Mouse (Mus musculus) neural tube, embryonic 15.5 days (tissue): ENCODE measurements around the gene 3110009E18Rik. TPM values are rescaled to one million over a fixed set of nuclear protein-coding genes. Genes with fewer than 3 reads are reported as not detected.

Experiments
- ATAC-seq: fragments of 200-750 bp; cut with Nextera tagmentation; 2 replicates; pipeline ENCODE4 v1.8.0; 2017; ENCODE audit warnings: mild to moderate bottlenecking, moderate TSS enrichment, moderate library complexity; ENCODE audit not compliant: low FRiP score
- H3K27ac ChIP-seq: fragments of 300-500 bp; sonication (generic); replicated peaks from 2 replicates; pipeline ENCODE4 v1.5.1; 2015; ENCODE audit warnings: mild to moderate bottlenecking, inconsistent platforms
- H3K27me3 ChIP-seq: fragments of 300-500 bp; sonication (generic); replicated peaks from 2 replicates; pipeline ENCODE4 v1.6.1; 2015; ENCODE audit warnings: inconsistent platforms
- H3K36me3 ChIP-seq: fragments of 300-500 bp; sonication (generic); 2 replicates; pipeline ENCODE4 v1.6.1; 2015; ENCODE audit warnings: inconsistent platforms
- H3K4me1 ChIP-seq: fragments of 300-500 bp; sonication (generic); 2 replicates; pipeline ENCODE4 v1.6.1; 2015; ENCODE audit warnings: inconsistent platforms
- H3K4me2 ChIP-seq: fragments of 300-500 bp; sonication (generic); 2 replicates; pipeline ENCODE4 v1.6.1; 2015; ENCODE audit warnings: inconsistent platforms, mild to moderate bottlenecking, moderate library complexity
- H3K4me3 ChIP-seq: fragments of 300-500 bp; sonication (generic); replicated peaks from 2 replicates; pipeline ENCODE4 v1.5.1; 2015; ENCODE audit warnings: mild to moderate bottlenecking, inconsistent platforms
- H3K9ac ChIP-seq: fragments of 300-500 bp; sonication (generic); replicated peaks from 2 replicates; pipeline ENCODE4 v1.6.1; 2015; ENCODE audit warnings: mild to moderate bottlenecking, inconsistent platforms
- H3K9me3 ChIP-seq: fragments of 300-500 bp; sonication (generic); replicated peaks from 2 replicates; pipeline ENCODE4 v1.6.1; 2016; ENCODE audit warnings: inconsistent platforms
- WGBS: fragments of 180-500 bp; shearing (Covaris S2); methylation state at CpG from one replicate; pipeline ENCODE4 v1.1.7; 2015; ENCODE audit warnings: mixed read lengths; 5-methylcytosine and 5-hydroxymethylcytosine counted together
- polyA plus RNA-seq: library from polyadenylated mRNA; unstranded; fragments of >200 nt; fragmentation: Nextera tagmentation; extraction: Ambion mirVana; gene quantifications from 2 replicates; pipeline ENCODE4 v1.2.1, GENCODE M21; 2015

3110009E18Rik gene
- polyA plus RNA-seq, 1 experiment from 2014 or later, result 17.9 TPM

DNA sequence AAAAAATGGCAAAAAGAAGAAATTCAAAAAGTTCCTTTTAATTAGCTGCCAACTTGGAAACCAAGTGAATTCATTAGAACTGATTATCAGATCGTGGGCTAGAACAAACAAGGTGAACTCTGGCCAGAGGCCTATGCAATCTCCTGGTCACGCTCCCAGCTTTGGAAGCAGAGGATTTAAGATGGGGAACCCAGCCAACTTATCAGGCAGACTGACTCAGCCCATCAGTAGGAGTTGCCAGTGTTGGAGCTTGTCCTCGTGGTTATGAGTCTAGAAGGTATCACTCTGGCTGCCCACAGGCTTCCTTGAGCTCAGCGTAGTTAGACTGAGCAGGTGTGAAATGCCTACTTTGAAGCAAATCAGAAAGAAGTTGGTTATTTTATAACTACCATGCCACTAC lies 3.9 kb downstream of the 3110009E18Rik start:
- H3K4me3 ChIP-seq, result no peak overlapping the region
- H3K9me3 ChIP-seq, result no peaks in the 10 kb centered on the region
- H3K9ac ChIP-seq, result no peak overlapping the region
- 82% methylated on average over 4 of the region's 4 CpGs for WGBS
- H3K4me2 ChIP-seq, result no peak overlapping the region
- H3K27ac ChIP-seq, result no peak overlapping the region
- no peaks in the 10 kb centered on the region for H3K27me3 ChIP-seq
- ATAC-seq, result no peak
- peaks cover 22% of the 10 kb centered on the region for H3K4me1 ChIP-seq
- H3K36me3 ChIP-seq, result no peaks in the 10 kb centered on the region

DNA sequence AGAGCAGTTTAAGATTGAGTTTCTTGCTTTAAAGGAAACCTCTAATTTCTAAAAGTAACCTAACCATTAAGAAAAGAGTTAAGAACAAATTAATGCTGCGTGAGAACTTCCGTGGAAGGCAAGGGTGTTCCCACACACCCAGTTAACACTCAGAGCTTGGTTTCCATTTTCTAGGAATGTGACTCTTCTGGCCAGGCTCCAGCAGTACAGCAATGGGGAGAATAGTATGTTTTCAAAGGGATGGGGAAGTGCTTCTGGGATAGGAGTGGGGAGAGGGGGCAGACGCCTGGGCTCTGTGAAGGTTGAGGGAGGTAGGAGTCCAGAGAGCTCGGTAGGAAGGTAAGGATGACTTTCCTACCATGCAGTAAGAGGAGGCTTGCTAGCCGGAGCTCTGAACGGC lies 4.5 kb downstream of the 3110009E18Rik start:
- WGBS, result 73% methylated on average over 6 of the region's 6 CpGs
- no peak overlapping the region for H3K4me3 ChIP-seq

GRCm38 (mm10) chr1:120126318-120126717 lies 5.3 kb downstream of the 3110009E18Rik start:
- Histone ChIP-seq H3K27ac (no peak overlapping the region), H3K9ac (no peak overlapping the region), H3K36me3 (no peaks in the 10 kb centered on the region), H3K4me1 (peaks cover 16% of the 10 kb centered on the region), H3K4me3 (no peak overlapping the region), H3K4me2 (no peak overlapping the region), H3K27me3 (no peaks in the 10 kb centered on the region), H3K9me3 (no peaks in the 10 kb centered on the region)
- ATAC-seq, result no peak
- 78% methylated on average over 9 of the region's 9 CpGs for WGBS

More for the DNA sequence above, 4.5 kb downstream of the 3110009E18Rik start:
- no peak overlapping the region for H3K9ac ChIP-seq
- no peaks in the 10 kb centered on the region for H3K27me3 ChIP-seq
- H3K4me2 ChIP-seq, result no peak overlapping the region
- no peak for ATAC-seq
- no peaks in the 10 kb centered on the region for H3K9me3 ChIP-seq
- 0 out of 2 replicates have a peak overlapping the region, but pooled peaks have one; percentile 33 for H3K27ac ChIP-seq
- peaks cover 16% of the 10 kb centered on the region for H3K4me1 ChIP-seq
- H3K36me3 ChIP-seq, result no peaks in the 10 kb centered on the region

DNA sequence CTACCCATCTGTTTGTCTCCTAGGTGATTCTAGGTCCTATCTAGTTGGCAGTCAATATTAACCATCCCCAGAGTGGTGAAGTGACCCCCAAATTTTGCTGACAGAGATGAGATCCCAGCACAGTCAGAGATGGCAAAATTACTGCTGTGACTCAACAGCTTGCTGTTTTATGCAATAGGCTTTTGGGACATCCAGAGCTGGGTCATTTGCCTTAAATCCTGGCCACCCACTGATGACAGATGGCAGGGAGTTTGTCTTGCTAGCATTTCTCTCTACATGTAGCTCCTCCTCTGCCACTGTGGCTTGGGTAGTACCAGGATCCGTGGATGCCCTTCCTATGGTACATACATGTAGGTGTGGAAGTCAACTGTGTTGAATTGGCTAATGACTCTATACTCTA lies 11.4 kb downstream of the 3110009E18Rik start:
- 88% methylated on average over 1 of the region's 1 CpGs for WGBS
- no peaks in the 10 kb centered on the region for H3K9me3 ChIP-seq
- H3K4me3 ChIP-seq, result no peak overlapping the region
- H3K4me2 ChIP-seq, result no peak overlapping the region
- H3K27ac ChIP-seq, result no peak overlapping the region
- no peak for ATAC-seq
- no peaks in the 10 kb centered on the region for H3K4me1 ChIP-seq
- no peak overlapping the region for H3K9ac ChIP-seq
- no peaks in the 10 kb centered on the region for H3K36me3 ChIP-seq
- no peaks in the 10 kb centered on the region for H3K27me3 ChIP-seq

- Histone ChIP-seq H3K9me3 (no peaks in the 10 kb centered on the region), H3K4me1 (no peaks in the 10 kb centered on the region), H3K36me3 (no peaks in the 10 kb centered on the region), H3K27me3 (no peaks in the 10 kb centered on the region), H3K9ac (no peak overlapping the region), H3K4me2 (no peak overlapping the region), H3K27ac (no peak overlapping the region), H3K4me3 (no peak overlapping the region)
- ATAC-seq, result no peak
- 91% methylated on average over 7 of the region's 7 CpGs for WGBS
Measured at GRCm38 (mm10) chr1:120135934-120136786, 15.2 kb downstream of the 3110009E18Rik start.

DNA sequence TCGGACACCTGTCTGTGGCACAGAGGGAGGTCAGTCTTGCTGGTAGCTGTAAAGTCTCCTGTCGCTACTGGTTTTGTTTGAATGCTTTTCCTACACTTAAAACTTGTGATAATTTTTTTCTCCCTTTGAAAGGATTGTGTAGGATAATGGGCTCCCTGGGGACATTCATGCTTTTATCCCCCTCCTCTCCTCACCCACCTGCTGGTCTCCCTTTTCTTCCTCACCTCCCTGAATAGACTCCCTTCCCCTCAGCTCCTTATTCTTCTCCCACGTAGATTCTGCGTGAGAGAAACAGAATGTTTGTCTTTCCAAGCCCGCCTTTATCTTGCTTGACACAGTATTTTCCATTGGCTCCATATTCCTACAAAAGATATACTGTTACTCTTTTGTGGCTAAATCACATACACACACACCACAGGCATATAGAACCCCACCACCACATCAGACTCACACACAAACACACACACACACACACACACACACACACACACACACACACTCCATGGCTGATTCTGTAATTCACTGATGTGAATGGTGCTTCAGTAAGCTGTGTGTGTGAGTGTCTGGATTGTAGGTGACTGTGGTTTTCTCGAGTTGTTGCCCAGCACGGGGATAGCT lies 18.0 kb downstream of the 3110009E18Rik start:
- Histone ChIP-seq H3K9ac (no peak overlapping the region), H3K9me3 (no peaks in the 10 kb centered on the region), H3K4me3 (no peak overlapping the region), H3K36me3 (no peaks in the 10 kb centered on the region), H3K27ac (no peak overlapping the region), H3K4me2 (no peak overlapping the region), H3K4me1 (no peaks in the 10 kb centered on the region), H3K27me3 (no peaks in the 10 kb centered on the region)
- no peak for ATAC-seq
- 31% methylated on average over 7 of the region's 7 CpGs for WGBS

GRCm38 (mm10) chr1:120140144-120140693 lies 19.2 kb downstream of the 3110009E18Rik start:
- Histone ChIP-seq H3K4me1 (no peaks in the 10 kb centered on the region), H3K4me2 (no peak overlapping the region), H3K27ac (no peak overlapping the region), H3K9me3 (no peaks in the 10 kb centered on the region), H3K36me3 (no peaks in the 10 kb centered on the region), H3K4me3 (no peak overlapping the region), H3K9ac (no peak overlapping the region), H3K27me3 (no peaks in the 10 kb centered on the region)
- no peak for ATAC-seq
- WGBS, result 88% methylated on average over 9 of the region's 9 CpGs

DNA sequence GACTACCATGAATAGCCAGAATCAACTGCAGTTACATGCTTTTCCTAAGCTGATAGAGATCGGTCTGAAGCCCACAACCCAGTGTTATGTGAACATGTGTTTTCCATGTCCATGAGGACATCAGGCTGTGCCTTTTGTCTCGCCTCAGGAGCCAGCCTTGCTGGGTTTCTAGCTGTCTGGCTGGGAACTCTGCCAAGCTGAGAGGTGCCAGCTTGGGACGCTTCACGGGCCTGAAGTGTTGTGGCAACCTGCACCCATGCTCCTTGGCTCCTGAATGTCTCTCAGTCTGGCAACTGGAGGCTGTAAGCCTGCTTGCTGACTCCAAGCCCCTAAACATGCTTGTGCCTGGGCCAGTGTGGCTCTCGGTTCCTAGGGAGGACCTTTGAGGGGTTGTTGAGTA lies 21.6 kb downstream of the 3110009E18Rik start:
- Histone ChIP-seq H3K9ac (no peak overlapping the region), H3K9me3 (no peaks in the 10 kb centered on the region), H3K4me2 (no peak overlapping the region), H3K36me3 (no peaks in the 10 kb centered on the region), H3K27ac (no peak overlapping the region), H3K4me3 (no peak overlapping the region), H3K4me1 (no peaks in the 10 kb centered on the region), H3K27me3 (no peaks in the 10 kb centered on the region)
- no peak for ATAC-seq
- WGBS, result 56% methylated on average over 5 of the region's 5 CpGs

DNA sequence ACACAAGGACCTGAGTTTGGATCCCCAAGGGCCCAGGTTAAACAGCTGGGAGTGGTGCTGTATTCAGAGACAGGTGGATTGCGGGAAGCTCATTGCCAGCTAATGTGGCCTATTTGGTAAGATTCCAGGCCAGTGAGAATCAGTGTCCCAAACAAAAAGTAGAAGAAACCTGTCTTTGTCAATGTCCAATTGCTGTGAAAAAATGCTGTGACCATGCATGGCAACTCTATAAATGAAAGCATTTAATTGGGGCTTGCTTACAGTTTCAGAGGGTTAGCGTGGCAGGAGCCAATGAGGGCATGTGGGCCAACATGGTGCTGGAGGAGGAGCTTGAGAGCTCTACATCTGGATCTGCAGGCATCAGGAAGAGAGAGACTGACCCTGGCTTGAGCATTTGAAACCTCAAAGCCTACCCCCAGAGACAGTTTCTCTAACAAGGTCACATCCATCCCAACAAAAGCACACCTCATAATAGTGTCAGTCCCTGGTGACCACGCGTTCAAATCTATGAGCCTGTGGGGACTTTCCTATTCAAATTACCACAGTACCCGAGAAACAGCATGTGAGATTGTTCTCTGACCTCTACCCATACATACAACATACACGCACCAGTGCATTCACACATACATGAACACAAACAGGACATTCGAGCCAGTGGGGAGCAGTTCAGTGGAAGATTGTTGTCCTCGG lies 24.7 kb downstream of the 3110009E18Rik start:
- Histone ChIP-seq H3K27me3 (no peaks in the 10 kb centered on the region), H3K4me2 (no peak overlapping the region), H3K9me3 (no peaks in the 10 kb centered on the region), H3K4me3 (no peak overlapping the region), H3K4me1 (no peaks in the 10 kb centered on the region), H3K36me3 (no peaks in the 10 kb centered on the region), H3K27ac (no peak overlapping the region), H3K9ac (no peak overlapping the region)
- WGBS, result 84% methylated on average over 8 of the region's 8 CpGs
- no peak for ATAC-seq

- ATAC-seq, result no peak
- no peaks in the 10 kb centered on the region for H3K9me3 ChIP-seq
Measured at GRCm38 (mm10) chr1:120146994-120147393, 26.0 kb downstream of the 3110009E18Rik start.

GRCm38 (mm10) chr1:120154232-120154631 lies 33.2 kb downstream of the 3110009E18Rik start:
- H3K4me1 ChIP-seq, result no peaks in the 10 kb centered on the region
- H3K4me3 ChIP-seq, result no peak overlapping the region
- ATAC-seq, result no peak

More at GRCm38 (mm10) chr1:120146994-120147393, 26.0 kb downstream of the 3110009E18Rik start:
- Histone ChIP-seq H3K27me3 (no peaks in the 10 kb centered on the region), H3K4me2 (no peak overlapping the region), H3K4me3 (no peak overlapping the region), H3K36me3 (no peaks in the 10 kb centered on the region), H3K4me1 (no peaks in the 10 kb centered on the region), H3K9ac (no peak overlapping the region), H3K27ac (no peak overlapping the region)

More at GRCm38 (mm10) chr1:120154232-120154631, 33.2 kb downstream of the 3110009E18Rik start:
- H3K4me2 ChIP-seq, result no peak overlapping the region
- H3K36me3 ChIP-seq, result no peaks in the 10 kb centered on the region
- H3K27ac ChIP-seq, result no peak overlapping the region
- H3K9ac ChIP-seq, result no peak overlapping the region
- H3K27me3 ChIP-seq, result no peaks in the 10 kb centered on the region
- no peaks in the 10 kb centered on the region for H3K9me3 ChIP-seq
